Mouse (Mus musculus): ENCODE results near the gene Eps8l3.
"Not testable (repeated sequence)": the region's sequence is repeated elsewhere in the genome, so short reads cannot be mapped to it uniquely, and the experiment has no call there.

Eps8l3 gene

DNA sequence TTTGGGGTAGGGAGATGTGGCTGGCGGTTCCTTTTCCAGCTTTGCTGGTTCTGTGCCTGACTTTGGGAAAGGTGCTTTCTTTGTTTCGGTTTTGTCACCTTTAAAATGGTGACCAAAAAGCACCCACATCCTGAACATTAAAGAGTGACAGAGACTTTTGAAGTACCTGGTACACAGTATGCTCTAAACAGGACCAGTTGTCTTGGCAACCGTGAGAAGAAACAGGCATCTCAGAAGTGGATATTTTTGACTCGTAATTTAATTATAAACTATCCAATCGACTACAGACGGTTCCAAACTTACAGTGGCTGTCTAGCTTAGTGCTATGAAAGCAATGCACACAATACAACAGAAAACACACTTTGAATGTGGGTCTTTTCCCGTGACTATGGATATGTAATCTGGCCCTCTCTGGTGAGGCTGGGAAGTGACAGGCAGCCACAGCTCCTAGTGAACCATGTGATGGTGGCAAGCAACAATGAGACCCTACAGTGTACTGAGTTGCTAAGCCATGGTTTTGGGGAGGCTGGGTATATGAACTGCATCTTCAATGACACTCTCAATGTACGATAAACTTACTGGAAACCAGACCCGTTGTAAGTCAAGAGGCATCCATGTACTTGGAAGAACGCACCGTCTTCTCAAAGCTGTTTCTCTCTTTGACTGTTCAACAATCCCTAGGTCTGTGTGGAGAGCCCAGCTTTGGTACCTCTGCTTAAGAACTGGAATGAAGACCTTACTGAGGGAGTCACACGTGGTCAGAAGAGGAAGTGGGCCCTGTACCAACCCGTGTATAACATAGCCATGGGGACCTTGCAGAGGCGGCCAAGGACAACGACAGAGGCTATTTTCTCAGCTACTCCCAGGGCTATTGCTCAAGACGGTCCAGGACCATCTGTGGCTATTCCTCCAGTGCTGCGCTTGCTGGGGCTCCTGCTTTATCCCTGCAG is 23.5 kb upstream of the Eps8l3 start:
- DNase-seq: no peak

DNA sequence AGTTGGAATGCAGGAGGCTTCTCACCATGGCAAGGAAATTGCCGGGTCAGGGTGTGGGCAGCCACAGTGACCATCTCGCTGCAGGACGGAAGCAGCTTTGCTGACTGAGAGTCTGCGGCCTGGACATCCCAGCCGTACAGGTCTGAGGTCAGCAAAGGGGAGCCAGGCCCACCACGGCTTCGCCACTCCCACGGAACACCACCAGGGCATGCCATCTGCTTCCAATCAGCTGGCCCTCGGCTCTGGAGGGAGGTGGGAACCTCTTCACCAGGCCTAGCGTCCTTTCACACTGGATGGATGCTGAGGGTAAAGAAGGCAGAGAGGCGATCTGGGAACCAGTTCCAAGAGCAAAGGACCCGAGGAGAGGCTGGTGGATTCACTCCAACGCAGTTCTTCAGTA is 21.7 kb upstream of the Eps8l3 start:
- no peak for DNase-seq

DNA sequence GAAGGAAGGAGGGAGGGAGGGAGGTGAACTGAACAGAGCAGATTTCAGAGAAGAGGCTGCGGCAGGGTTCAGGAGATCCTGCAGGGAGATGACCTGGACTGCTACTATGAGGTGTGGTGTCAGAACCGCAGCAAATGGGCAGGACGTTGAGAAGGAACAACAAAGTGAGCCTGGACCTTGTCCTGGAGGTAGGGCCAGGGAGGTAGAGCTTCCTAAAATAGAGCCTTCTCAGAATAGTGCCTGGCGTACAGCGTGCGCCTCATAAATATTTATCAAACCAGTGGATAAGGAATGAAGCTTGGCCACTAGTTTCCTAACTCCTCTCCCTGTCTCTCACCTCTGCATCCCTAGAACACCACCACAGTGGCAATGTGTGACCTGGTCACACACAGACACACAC is 19.4 kb upstream of the Eps8l3 start:
- DNase-seq: no peak

DNA sequence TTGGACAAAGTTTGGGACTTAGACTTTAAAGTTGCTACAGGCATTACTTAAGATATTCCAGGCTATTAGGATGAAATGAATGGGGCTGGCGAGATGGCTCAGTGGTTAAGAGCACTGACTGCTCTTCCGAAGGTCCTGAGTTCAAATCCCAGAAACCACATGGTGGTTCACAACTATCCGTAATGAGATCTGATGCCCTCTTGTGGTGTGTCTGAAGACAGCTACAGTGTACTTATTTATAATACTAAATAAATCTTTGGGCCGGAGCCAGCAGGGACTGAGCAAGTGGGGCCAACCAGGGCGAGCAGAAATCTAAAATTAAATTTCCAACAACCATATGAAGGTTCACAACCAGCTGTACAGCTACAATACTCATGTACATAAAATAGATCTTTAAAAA is 15.5 kb upstream of the Eps8l3 start:
- DNase-seq: not testable (repeated sequence)

DNA sequence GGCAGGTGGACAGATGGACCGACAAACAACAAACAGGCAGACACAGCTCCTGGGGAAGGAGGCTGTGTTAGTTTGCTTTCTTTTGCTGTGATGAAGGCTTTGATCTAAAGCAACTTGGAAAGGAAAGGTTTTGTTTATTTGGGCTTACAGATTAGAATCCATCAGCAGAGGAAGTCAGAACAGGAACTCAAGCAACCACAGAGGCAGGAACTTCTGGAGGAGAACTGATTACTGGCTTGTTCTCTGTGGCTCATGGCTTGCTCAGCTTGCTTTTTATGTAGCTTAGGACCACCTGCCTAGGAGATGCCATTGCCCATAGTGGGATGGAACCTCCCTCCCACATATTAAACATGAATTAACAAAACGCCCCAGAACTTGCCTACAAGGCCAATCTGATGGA is 14.6 kb upstream of the Eps8l3 start:
- DNase-seq: no peak

DNA sequence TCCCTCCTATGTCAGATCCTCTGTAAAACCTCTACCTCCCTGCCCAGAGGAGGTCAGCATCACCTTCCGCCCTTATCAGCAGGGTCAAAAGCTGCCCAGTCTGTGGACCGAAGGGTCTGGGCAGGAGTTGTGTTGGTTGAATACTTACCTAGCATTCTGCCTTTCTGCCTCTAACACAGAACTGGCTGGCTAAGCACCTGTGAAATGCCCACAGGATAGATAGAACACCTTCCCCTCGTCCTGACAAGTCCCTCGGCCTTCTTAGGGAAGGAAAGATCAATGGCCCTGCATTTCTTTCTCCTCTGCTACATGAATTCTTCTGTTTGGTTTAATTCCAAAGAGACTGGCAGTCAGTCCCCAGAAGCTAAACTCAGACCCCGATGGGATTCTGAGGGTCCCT is 13.6 kb upstream of the Eps8l3 start:
- no peak for DNase-seq

- peak; percentile 92 to 94 for DNase-seq
These were observed 13.0 kb upstream of the Eps8l3 start for GRCm38 (mm10) chr3:107863898-107864603.

- peak in 1 of 2 experiments; percentile 32 for DNase-seq
These were observed 11.5 kb upstream of the Eps8l3 start for GRCm38 (mm10) chr3:107865364-107866091.

DNA sequence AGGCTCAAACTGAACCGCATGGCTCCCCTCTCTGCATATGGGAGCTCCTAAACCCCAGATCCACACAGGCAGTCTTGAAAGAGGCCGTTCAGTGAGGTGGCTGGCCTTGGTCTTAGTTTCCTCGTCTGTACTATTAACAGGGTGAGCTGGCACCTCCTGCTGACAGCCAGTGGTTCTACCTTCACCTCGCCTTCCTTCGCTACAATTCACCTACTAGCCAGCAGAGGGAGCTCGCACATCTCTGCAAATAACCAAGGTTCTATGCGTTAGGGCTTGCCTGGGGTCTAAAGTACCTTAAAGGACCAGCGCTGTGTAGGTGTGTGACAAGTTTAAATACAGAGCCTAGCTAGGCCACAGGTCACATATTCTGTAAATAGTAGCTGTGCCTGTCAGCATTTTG is 9.9 kb upstream of the Eps8l3 start:
- DNase-seq: peak; percentile 91 to 92

DNA sequence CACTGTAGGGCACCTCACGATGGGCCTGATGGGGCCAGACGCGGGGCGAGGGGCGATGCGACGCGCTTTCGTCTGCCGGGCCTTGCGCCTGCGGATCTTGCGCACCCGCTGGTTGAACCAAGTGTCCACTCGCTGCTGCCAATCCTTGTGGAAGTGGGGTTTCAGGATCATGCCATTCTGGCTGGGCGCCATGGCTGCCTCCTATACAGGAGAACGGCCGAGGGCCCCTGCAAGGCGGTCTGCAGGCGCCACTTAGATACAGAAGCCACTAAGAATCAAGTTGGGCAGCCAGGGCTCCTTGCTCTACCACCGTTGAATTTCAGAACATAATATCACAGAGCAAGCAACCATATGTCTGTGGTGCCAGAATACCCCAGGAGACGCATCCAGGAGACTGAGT is 8.6 kb upstream of the Eps8l3 start:
- peak; percentile 41 to 42 for DNase-seq

GRCm38 (mm10) chr3:107869097-107869496 is 7.9 kb upstream of the Eps8l3 start:
- DNase-seq: no peak

GRCm38 (mm10) chr3:107869925-107870324 is 7.1 kb upstream of the Eps8l3 start:
- DNase-seq: no peak

- no peak for DNase-seq
These were observed 3.4 kb upstream of the Eps8l3 start for GRCm38 (mm10) chr3:107873335-107874251.

GRCm38 (mm10) chr3:107875231-107875630 is 1.8 kb upstream of the Eps8l3 start:
- no peak for DNase-seq

GRCm38 (mm10) chr3:107877747-107878736 is 1.0 kb downstream of the Eps8l3 start:
- DNase-seq: no peak

DNA sequence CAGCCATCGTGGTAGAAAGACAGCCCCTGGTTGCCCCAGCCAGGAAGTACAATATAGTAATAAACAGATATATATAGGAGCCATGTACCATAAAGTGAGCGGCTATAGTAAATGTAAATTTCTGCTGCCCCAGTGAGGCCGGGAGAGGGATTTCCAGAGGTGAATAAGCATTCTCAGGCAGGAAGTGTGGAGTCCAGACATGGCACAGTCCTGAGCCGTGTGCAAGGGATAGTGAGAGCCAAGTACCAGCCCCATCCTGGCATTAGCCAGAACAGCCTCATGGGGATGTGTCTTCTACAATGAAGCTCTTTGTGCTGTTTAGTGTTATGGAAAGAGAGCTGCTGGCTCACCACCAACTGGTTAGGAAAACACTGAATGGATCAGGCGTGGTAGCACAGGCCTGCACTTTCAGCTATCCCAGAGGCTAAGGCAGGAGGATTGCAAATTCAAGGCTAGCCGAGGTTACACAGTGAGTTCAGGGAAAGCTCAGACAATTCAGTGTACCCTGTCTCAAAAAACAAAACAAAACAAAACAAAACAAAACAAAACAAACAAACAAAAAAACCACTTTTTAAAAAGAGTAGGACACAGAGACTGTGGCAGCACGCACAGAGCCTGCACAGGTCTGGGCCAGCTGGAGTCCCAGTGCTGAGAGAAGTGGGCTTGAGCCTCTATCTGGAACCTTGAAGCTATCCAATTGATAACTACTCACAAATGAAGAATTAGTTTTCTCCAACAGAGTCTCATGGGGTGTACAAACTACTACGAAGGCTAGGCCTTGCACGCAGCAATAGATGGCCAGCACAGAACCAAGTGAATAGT is 10.9 kb downstream of the Eps8l3 start:
- DNase-seq: peak; percentile 74 to 81

DNA sequence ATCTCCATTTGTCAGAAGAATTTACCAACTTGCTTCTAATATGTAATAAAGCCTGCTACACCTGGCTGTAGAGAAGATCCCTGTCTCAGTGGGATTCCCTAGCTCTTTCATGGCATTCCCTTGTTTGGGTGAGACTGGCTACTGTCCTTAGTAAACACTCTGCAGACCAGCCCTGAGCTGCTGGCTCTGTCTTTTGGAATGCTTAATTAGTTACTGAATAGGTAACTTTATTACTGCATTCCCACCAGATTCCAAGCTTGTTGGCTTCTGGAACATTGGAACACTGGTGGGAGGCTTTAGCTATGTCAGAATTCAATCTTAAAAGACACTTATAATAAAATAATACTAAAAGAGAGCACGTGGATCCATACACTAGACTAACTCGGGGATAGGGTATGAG is 12.2 kb downstream of the Eps8l3 start:
- not testable (repeated sequence) for DNase-seq

DNA sequence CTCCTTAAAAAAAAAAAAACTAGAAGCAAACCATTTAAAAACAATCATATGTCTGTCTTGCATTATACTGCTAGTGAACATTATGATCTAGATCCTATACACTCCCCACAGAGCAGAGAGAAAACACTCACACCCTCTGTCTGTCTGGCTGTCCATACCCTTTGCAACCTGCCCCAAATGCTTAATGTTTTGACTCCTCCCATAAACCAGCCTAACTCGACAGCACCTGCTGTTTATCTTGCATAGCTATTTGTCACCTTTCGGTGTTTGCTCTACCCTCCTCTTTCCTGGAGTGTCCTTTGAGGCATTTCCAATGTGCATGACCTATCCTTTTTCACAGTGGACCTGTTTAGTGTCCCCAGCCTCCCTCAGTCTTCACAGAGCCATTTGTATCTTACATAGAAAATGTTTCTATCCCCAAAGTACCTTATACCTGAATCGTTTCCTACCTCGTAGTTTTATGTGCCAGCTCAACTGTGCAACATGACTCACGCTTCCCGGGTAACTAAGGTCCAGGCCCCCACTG is 18.2 kb downstream of the Eps8l3 start:
- no peak for DNase-seq

DNA sequence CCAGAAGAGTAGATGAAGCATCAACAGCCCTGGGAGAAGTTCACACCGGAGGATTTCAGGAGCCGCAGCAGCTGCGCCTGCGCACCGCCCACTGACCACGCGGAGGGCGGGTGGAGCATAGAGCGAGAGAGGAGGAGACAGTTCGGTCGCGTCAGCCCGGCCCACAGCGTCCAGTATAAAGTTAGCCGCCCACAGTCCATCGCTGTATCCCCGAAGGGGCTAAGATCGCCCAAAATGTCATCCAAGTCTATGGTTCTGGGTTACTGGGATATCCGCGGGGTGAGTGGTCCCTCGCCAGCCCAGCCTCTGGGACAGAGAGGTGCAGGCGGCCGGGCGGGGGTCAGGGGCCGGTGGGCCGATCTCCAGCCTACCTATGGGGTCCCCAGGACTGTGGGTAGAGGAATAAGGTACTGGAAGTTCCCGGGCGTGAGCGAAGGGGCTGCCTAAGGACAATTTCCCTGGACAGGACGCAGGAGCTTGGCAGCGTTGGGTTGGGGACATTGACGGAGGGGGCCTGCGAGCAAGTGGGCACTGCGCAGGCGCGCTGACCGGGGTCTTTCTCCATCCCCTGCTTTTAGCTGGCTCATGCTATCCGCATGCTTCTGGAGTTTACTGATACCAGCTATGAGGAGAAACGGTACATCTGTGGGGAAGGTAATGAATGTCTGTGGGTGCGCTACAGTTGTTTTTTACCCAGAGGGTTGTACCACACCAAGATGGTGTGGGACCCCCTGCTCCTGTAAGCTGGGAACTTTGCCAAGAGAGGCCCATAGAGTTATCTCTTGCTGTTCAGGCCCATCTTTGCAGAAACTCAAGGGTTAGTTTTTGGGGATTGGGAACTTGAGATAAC is 18.9 kb downstream of the Eps8l3 start, which contains the start of gene Gstm5:
Gstm5 (plus strand) TSS at position 102 of the 850 bp plus-strand sequence.
- DNase-seq: peak; percentile 90 to 93
